Mouse (Mus musculus) kidney, adult 18-20 months (tissue): Measurements from ENCODE around the gene Hdhd5.

Source experiments
- DNase-seq: peaks from one replicate; pipeline ENCODE4 v3.0.0; 2021

Gene Hdhd5

DNA sequence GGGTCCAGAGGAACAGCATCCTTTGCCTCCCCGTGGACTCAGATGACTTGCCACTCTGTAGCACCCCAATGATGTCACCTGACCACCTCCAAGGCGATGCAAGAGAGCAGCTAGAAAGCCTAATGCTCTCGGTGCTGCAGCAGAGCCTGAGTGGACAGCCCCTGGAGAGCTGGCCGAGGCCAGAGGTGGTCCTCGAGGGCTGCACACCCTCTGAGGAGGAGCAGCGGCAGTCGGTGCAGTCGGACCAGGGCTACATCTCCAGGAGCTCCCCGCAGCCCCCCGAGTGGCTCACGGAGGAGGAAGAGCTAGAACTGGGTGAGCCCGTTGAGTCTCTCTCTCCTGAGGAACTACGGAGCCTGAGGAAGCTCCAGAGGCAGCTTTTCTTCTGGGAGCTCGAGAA, 49.1 kb downstream of the Hdhd5 start:
- DNase-seq: no peak

DNA sequence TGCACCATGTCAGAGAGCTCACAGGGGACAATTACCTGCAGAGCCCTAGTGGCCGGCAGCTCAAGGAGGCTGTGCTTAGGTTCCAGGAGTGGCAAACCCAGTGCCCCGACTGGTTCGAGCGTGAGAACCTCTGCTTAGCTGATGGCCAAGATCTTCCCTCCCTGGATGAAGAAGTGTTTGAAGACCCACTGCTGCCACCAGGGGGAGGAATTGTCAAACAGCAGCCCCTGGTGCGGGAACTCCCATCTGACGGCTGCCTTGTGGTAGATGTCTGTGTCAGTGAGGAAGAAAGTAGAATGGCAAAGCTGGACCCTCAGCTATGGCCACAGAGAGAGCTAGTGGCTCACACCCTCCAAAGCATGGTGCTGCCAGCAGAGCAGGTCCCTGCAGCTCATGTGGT, 49.6 kb downstream of the Hdhd5 start:
- DNase-seq: peak; percentile 18

DNA sequence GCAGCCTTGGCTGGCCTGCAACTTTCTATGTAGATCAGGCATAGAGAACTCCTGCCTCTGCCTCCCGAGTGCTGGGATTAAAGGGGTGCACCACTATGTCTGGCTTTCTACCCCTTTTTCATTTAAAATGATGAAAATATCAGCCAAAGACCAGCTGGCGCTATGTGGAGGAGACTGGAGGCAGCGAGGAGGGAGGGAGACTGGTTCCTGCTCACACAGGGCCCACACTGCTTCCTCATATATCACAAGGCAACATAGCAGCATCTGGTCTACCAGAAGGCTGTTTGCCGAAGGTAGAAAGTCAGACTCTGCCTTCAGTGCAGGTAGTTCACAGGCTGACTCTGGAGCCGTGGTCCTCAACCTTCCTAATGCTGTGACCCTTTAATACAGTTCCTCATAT, 50.8 kb downstream of the Hdhd5 start:
- no peak for DNase-seq

DNA sequence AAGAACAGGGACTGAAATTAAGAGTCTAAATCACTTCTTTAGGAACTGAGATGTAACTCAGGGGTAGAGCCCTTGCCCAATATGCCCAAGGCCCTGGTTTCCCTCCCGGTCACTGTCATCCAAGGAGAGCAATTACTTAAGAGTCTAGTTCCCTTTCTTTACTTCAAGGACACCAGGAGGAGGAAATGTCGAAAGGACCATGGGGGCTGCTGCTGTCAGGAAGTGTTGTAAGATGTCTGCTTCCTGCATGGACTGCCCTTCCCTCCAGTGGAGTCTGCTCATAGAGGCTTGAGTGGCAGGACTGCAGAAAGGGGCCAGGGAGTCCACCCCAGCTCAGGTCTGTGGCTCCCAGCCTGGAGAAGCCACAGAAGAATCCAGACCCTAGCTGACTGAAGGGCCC, 51.8 kb downstream of the Hdhd5 start:
- DNase-seq: no peak

DNA sequence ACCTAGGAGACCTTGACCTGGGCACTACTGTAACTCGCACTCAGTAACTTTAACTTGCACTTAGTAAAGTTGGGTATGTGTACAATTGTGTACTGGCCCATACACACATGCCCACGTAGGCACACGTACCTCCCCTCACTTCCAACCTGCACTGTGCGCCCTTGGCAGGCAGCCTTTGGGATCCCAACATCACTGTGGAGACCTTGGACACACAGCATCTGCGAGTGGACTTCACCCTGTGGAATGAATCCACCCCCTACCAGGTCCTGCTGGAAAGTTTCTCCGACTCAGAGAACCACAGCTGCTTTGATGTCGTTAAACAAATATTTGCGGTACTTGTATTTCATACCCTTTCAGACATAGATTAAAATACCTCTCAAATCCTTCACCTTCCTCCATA, 55.8 kb downstream of the Hdhd5 start:
- peak; percentile 53 for DNase-seq

DNA sequence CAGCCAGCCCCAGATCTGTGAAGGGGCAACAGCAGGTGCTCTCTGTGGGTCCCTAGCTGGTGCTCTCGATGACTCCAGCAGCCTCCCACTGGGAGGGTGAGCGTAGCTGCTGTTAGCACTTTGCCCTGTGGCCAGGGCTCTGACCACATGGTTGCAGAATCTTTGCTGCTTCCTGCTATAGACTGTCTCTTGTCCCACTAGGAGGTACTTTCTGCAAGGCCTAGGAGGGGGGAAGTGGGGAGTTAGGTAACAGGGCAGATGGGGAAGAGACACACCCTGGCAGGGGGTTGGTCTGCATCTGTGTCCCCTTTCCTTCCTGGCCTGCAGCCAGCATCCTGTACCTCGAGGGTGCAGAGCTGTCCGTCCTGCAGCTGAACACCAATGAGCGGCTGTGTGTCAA, 57.7 kb downstream of the Hdhd5 start:
- peak; percentile 39 for DNase-seq

DNA sequence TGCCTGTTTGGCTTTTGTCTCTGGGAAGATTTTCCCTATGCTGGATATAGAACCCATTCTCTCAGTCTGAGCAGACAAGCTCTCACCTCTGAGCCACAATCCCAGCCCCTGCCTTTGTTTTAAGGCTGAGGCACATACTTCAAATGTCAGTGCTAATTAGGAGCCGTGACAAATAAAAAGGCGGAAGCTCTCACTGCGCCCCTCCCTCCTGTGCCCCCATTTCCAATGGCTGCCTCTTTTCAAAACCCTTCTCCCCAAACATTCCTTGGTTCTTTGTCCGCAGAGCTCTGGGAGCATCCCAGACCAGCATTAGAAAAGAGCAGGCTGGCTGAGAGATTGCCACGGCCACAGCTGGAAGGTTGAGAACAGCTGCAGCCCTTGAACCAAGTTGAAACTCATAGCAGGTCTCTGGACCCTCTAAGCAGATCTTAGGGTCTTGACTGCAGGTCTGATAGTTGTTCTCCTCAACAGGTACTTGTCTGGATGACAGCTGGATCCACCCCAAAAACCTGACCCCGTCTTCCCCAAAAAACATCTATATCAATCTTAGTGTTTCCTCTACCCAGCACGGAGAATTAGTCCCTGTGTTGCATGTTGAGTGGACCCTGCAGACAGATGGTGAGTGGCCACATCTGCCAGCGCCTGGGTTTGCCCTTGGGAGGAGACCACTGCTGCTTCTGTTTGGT, 58.5 kb downstream of the Hdhd5 start:
- no peak for DNase-seq

DNA sequence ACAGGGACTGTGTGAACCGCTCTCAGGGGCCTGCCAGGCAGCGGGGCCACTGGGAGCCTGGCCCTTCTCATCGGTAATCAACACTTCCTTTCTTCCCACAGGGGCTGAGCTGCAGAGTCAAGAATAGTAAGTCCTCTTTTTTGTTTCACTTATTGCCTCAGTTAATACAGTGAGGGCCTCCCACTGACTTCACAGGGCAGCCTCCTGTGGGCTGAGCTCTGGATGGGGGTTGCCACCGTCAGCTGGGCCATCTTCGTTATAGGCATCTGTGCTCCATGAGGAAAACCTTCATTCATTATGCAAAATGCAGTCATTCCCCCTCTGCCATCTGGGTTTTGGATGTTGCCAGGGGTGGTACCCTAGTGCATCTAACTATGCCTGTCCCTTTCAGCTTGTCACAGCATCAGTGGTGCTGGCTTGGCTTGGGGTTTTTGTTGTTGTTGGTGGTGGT, 59.1 kb downstream of the Hdhd5 start:
- no peak for DNase-seq

DNA sequence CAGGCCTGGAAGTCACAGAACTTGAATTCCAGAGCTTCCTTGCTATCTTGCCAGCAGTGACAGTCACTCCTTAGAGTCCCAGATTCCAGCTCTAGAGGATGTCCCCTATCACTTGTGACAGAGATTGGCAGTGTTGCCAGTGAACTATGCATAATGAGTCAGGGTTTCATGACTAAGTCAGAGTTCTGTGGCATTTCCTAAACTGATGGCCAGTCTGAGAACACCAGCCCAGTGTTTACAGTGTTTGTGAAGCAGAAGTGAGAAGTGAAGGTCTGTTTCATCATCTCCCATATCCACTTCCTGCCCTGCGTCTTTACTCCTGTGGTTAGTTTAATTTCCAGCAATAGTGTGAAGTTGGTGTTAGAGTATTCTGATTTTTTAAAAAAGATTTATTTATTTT, 60.5 kb downstream of the Hdhd5 start:
- no peak for DNase-seq

DNA sequence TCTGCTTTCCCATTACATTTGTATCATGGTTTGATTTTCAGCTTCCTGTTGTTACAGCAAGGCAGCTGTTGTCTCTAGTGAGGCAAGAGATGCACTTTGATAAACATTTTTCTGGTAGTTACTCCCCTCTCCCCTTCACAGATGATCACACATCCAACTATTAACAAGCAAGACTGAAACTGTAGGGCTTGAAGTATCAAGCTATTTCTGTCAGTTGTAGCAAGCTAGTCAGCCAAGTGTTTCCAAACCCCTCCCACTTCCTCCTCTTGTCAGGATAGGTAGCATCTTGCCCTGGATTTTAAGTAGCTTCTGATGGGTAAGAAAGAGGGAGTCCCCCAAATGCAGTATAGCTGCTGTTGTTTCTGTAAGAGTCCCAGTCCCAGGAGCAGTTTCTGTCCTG, 61.3 kb downstream of the Hdhd5 start:
- DNase-seq: no peak

DNA sequence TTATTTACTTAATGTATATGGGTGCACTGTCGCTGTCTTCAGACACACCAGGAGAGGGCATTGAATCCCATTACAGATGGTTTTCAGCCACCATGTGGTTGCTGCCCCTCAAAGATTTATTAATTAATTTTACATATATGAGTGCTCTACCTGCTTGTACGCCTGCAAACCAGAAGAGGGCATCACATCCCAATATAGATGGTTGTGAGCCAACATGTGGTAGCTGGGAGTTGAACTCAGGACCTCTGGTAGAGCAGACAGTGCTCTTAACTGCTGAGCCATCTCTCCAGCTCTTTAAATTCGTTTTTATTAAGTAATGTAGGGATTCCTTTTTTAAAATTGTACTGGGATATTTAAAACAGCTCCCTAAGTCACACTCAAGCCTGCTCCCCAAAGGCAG, 61.9 kb downstream of the Hdhd5 start:
- no peak for DNase-seq

DNA sequence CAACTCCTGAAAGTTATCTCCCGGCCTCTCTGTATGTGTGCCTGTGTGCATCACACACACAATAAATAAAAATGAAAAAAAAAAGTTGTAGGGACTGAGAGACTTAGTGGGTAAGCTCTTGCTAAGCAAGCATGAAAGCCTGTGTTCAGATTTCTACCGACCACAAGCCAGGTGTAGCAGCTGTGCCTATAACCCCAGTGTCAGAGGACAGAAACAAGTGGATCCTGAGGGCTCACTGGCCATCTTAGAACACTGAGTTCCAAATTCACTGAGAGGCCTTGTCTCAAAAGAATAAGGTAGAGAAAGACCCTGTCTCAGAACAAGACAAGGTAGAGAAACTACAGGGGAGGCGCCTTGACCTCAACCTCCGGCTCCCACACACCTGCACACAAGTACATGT, 62.9 kb downstream of the Hdhd5 start:
- no peak for DNase-seq

DNA sequence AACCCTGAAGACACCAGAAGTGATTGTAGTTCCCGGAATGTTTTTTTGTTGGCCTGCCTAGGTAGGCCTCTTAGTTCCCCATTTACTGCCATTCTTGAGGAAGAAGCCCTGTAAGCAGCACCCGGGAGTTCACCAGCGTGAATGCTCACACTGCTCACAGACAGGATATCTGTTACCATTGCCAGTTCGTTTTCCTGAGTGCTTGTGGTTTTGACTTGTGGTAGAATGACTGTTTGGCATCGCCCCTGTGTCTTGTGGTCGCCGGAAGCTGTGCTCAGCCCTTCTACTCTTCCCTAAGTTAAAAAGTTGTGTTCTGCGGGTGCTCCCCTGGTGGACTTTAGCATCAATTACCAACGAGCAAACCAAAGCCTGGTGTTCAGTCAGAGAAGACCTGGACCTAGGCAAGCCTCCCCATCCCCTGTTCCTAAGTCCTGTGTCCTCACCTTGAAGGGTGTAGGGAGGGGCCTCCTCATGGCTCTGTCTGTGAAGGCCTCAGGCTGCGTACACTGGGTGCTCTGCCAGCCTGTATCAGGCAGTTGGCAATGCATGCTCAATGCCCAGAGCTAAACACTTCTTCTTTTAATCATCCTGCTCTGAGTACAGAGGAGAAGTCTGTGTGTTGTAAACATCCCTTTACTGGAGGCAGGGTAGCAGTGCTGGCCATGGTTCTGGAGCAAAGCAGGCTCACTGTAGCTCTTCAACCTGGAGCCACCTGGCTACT, 64.3 kb downstream of the Hdhd5 start:
- peak; percentile 48 for DNase-seq

DNA sequence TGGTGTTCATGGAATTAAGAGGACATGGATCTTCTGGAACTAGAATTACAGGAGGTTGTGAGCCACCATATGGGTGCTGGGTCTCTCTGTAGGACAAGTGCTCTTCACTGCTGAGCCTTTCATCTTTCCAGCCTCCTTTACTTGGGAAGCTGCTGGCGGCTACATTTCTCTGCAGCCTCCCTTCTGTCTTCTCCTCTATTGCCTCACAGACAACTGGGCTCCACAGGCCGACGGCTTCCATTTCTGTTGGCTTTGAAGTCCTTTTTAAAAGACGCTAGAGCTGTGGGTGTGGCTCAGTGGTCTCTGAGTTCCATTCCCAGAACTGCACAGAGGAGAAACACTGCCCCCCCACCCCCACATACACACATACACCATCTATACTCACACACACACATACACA, 65.7 kb downstream of the Hdhd5 start:
- no peak for DNase-seq

DNA sequence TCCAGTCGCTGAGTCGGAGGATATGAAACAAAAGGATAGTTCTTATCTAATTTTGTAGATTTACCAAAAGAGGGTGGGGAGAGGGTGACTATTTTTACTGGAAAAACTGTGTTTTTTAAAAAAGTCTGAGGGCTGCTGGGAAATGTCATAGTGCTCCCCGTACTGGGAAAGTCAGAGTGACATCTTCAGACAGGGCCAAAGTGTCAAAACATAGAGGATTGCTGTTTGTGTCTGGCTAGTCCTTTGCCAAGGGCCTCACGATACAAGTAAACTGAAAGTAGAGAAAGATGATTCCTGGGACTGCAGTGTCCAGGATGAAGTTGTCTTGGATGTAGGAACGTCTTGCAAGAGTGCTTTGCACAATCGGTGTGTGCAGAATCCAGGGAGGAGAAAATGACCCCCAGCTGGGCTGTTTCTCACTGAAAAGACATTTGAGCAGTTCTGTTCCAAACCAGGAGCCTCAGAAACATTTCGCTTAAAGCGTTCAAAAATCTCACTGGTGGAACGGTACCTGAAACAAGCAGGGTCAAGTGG, 66.6 kb downstream of the Hdhd5 start:
- DNase-seq: no peak

DNA sequence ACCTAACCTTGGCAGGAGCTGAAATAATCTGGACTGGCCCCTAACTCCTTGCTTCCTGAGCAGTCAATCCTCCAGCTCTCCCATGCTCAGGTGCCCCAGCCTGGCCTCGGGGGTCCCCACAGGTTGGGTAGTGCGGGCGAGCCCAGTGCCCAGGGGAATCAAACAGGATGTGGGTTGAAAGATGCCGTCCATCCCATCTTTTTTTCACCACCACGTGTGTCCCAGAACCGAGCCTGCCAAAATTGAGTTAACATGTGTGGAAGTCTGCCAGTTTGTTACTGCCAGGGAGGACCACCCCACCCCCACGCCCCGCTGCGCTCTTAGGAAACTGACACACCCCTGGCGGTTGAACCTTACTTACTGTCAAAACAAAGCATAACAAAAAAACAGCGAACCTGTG, 67.2 kb downstream of the Hdhd5 start:
- DNase-seq: peak; percentile 32

DNA sequence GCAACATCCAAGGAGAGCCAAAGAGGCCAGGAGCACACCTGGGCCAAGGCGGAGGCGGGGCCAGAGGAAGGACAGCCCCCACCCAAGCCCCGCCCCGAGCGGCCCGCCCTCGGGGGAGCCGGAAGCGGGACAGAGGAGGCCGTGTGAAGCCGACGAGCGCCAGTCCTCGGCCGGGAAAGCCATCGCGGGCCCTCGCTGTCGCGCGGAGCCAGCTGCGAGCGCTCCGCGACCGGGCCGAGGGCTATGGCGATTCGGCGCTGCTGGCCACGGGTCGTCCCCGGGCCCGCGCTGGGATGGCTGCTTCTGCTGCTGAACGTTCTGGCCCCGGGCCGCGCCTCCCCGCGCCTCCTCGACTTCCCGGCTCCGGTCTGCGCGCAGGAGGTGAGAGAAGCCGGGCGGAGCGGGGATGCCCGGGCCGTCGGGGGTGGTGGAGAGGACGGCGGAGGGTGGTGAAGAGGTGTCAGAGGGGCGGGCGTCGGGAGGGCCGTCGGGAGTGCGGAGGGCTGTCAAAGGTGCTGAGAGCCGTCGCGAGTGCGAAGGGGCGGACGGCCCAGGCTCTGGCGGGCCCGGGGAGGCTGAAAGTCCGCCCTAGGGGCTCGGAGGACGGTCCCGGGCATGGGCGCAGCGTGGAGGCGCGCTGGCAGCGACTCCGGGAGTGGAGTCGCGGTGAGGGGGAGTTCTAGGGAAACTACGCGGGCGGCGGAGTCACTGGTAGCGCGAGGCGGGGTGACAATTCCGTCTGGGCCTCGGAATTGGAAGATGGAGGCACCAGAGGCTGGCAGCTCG, 67.8 kb downstream of the Hdhd5 start, which contains the start of gene Il17ra:
Gene Il17ra (plus strand): TSS at position 162 of the 786 bp plus-strand sequence.
- peak; percentile 90 for DNase-seq

DNA sequence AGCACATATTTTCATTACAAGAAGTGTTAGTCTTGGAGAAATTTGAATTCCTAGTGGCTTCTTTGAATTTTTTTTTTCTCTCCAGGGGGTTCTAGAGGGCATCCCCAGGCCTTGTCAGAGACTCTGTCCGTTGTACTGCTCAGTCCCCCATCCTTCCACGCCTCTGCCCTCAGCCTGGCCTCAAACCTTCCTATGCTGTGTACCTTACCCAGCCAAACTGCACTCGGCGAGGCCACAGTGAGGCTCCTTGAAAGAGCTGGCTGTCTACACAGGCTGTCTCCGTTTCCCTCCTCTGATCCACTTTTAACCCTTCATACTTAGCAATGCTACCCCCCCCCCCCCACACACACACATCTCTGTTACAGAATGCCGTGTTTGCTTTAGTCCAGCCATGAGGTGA, 68.9 kb downstream of the Hdhd5 start:
- DNase-seq: no peak

DNA sequence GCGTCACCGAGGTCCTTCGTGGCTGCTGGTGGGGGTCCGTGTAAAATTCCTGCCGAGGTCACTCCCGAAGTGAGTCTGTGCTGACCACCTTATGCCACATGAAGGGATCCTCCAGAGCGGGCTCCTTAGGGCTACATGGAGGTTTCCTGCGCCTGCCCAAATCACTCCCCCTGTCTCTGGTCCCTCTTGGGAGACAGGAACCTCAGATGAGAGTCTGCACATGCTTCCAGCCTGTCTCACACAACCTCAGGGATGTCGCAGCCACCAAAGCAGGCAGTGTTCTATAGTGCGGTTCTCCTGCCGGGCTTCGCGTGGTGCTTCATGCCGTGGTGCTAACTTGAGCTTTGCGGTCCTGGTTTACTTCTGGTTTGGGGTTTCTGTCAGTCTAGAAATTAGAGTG, 69.9 kb downstream of the Hdhd5 start:
- no peak for DNase-seq
